Mouse (Mus musculus) liver, adult 2 months (tissue): ENCODE data around the gene U2surp.

Experiments used
- CTCF ChIP-seq: fragments of 200-500 bp; IDR thresholded peaks from 2 replicates; pipeline ENCODE4 v1.5.1; 2011; ENCODE audit warnings: low read depth, low read length, control low read depth
- POLR2A ChIP-seq: fragments of 200-500 bp; IDR thresholded peaks from 2 replicates; pipeline ENCODE4 v1.6.1; 2011; ENCODE audit warnings: low read length, control low read depth; ENCODE audit not compliant: insufficient read depth; ENCODE audit errors: extremely low read depth

DNA sequence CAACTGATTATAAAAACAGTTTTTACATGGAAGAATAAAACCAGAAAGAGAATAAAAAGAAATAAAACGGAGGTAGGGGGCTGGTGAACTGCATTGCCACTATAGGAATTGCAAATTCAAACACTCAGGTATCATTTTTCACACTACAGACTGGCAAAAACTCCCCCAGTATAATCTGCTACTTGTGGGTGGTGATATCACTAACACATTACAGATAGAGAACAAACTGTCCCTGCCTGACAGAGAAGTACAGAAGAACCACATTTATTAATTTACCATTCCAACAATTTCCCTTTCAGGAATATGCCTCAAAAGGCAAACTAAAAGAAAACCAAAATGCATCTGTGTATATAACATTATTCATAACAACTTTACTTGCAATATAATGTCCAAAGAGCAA, 16.8 kb downstream of the U2surp start:
- TF ChIP-seq POLR2A: no peak
- TF ChIP-seq CTCF: no peak
